Mouse (Mus musculus): Measurements from ENCODE around the gene Bpnt1. TPM values are rescaled to one million over a fixed set of nuclear protein-coding genes. Genes with fewer than 3 reads are reported as not detected.
"Not testable (repeated sequence)": the region's sequence is repeated elsewhere in the genome, so short reads cannot be mapped to it uniquely, and the experiment has no call there.

The Bpnt1 gene
- total and polyA plus RNA-seq, 2 experiments, result 80.5 to 86.5 TPM

DNA sequence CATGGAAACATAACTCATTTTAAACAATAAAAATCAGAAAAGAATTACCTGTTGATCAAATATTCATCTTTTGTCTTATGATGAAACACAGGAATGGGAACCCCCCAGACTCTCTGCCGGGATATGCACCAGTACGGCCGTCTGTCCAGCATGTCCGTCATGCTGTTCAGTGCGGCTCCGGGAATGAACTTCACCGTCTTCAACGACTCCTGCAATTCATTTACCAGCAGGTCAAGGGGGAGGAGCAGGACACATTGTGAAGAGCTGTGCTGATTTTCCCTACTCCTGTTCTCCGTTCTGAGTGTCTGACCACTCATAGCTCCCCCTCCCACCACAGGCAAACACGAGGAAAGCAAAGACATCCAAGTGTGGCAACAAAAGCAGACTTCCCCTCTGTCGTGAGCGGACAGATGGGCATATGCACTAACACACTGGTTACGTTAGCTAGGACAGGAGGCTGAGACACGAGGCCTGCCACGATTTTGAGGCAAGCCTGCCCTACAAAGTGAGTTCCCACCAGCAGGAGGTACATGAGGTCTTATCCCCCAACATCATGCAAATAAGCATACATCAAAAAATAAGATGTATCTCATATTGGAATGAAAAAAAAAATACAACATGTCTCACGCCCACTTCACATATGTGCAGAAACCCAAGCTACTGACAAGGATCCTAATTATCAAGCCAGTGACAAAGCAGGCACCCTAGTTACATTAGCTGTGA lies 15.9 kb upstream of the Bpnt1 start:
- TF ChIP-seq CTCF (IDR thresholded peaks at IDR 0.05; ENCODE audit: low read depth, low read length), result no peak
- TF ChIP-seq POLR2A (IDR thresholded peaks at IDR 0.05; ENCODE audit: extremely low read depth, insufficient read depth, low read length), result no peak
- H3K79me2 ChIP-seq (ENCODE audit: control insufficient read depth, insufficient read depth, low read length), result no peaks in the 10 kb centered on the region
- WGBS, result 90% methylated on average over 16 of the region's 16 CpGs
- H3K27me3 ChIP-seq (ENCODE audit: control insufficient read depth, insufficient read depth, low read length), result no peaks in the 10 kb centered on the region
- H3K4me1 ChIP-seq (ENCODE audit: control insufficient read depth, insufficient read depth, low read length), result no peaks in the 10 kb centered on the region
- H3K36me3 ChIP-seq (ENCODE audit: control insufficient read depth, insufficient read depth, low read length), result peaks cover 45% of the 10 kb centered on the region
- no peak for DNase-seq (ENCODE audit: extremely low read depth, low read depth, low spot score)
- H3K4me3 ChIP-seq (ENCODE audit: insufficient read depth, low read depth, low read length), result no peak overlapping the region
- H3K27ac ChIP-seq (replicated peaks; ENCODE audit: insufficient read depth, low read depth, low read length), result no peak overlapping the region
- no peak overlapping the region for H3K9ac ChIP-seq (ENCODE audit: low read depth, low read length)

DNA sequence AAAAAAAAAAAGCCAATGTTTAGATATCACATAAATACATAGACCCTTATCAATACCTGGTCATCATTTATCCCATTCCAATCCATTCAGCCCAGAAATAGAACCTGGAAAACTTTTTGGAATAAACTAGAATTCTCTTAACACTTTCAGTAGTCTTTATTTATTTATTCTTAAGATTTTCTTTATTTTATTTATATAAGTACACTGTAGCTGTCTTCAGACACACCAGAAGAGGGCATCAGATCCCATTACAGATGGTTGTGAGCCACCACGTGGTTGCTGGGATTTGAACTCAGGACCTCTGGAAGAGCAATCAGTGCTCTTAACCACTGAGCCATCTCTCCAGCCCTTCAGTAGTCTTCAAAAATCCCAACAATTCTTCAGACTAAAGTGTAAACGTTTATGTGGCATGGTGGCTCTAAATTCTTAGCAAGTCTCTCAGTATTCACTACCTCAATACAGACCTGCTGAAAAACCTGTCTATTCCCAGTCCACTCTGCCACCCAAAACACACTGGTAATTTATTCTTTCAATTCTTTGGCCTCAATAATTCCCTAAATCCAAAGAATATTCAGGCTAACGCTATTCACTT lies 4.1 kb upstream of the Bpnt1 start:
- not testable (repeated sequence) for H3K27me3 ChIP-seq (ENCODE audit: control insufficient read depth, insufficient read depth, low read length); H3K4me3 ChIP-seq (ENCODE audit: insufficient read depth, low read depth, low read length)
- 47% methylated on average over 3 of the region's 3 CpGs for WGBS

GRCm38 (mm10) chr1:185328721-185329610 lies 3.0 kb upstream of the Bpnt1 start, which contains the start of gene Iars2:
Gene Iars2, minus strand, starts transcription at chr1:185329396.
- under 1% methylated on average over 76 of the region's 76 CpGs for WGBS
- H3K4me3 ChIP-seq (ENCODE audit: insufficient read depth, low read depth, low read length), result peak within 1 kb of the TSS; percentile 97
- H3K27ac ChIP-seq (replicated peaks; ENCODE audit: insufficient read depth, low read depth, low read length), result peak within 1 kb of the TSS; percentile 88
- H3K79me2 ChIP-seq (ENCODE audit: control insufficient read depth, insufficient read depth, low read length), result no peaks in the 10 kb centered on the region; the same call in 1 of the 2 replicates
- DNase-seq (ENCODE audit: extremely low read depth, low read depth, low spot score), result peak; percentile 70
- H3K4me1 ChIP-seq (ENCODE audit: control insufficient read depth, insufficient read depth, low read length), result peaks cover 6% of the 10 kb centered on the region; the same call in 1 of the 2 replicates
- peak within 1 kb of the TSS; percentile 95 for H3K9ac ChIP-seq (ENCODE audit: low read depth, low read length)
- H3K27me3 ChIP-seq (ENCODE audit: control insufficient read depth, insufficient read depth, low read length), result no peaks in the 10 kb centered on the region
- TF ChIP-seq POLR2A (IDR thresholded peaks at IDR 0.05; ENCODE audit: extremely low read depth, insufficient read depth, low read length) (peak; percentile 55), CTCF (IDR thresholded peaks at IDR 0.05; ENCODE audit: low read depth, low read length) (no peak)
- peaks cover 28% of the 10 kb centered on the region for H3K36me3 ChIP-seq (ENCODE audit: control insufficient read depth, insufficient read depth, low read length)

More for the DNA sequence above, 4.1 kb upstream of the Bpnt1 start:
- not testable (repeated sequence) for H3K79me2 ChIP-seq (ENCODE audit: control insufficient read depth, insufficient read depth, low read length); DNase-seq (ENCODE audit: extremely low read depth, low read depth, low spot score); H3K9ac ChIP-seq (ENCODE audit: low read depth, low read length); H3K4me1 ChIP-seq (ENCODE audit: control insufficient read depth, insufficient read depth, low read length); H3K27ac ChIP-seq (replicated peaks; ENCODE audit: insufficient read depth, low read depth, low read length)
- peaks cover 39% of the 10 kb centered on the region for H3K36me3 ChIP-seq (ENCODE audit: control insufficient read depth, insufficient read depth, low read length)

DNA sequence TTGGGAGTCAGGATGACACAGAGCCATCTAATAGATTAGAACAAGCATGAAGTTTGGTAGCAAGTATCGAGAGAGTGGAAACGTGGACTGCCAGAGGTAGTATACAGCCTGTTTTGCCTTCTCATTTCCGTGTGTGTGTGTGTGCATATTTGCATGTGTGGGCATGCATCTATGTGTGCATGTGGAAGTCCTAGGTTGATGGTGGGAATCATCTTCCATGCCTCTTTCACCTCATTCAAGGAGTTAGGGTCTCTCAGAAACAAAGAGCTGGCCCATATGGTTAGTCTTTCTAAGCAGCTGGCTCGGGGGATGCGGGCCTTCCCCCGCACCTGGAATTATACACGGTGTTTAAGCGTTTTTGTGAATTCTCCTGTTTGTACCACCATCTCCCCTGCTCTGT lies 2.1 kb upstream of the Bpnt1 start:
- no peak for DNase-seq (ENCODE audit: extremely low read depth, low read depth, low spot score)
- Histone ChIP-seq H3K79me2 (ENCODE audit: control insufficient read depth, insufficient read depth, low read length) (peaks cover 8% of the 10 kb centered on the region; the same call in 1 of the 2 replicates), H3K4me1 (ENCODE audit: control insufficient read depth, insufficient read depth, low read length) (peaks cover 6% of the 10 kb centered on the region; the same call in 1 of the 2 replicates), H3K36me3 (ENCODE audit: control insufficient read depth, insufficient read depth, low read length) (peaks cover 21% of the 10 kb centered on the region), H3K9ac (ENCODE audit: low read depth, low read length) (no peak overlapping the region), H3K27ac (replicated peaks; ENCODE audit: insufficient read depth, low read depth, low read length) (no peak overlapping the region), H3K4me3 (ENCODE audit: insufficient read depth, low read depth, low read length) (no peak overlapping the region), H3K27me3 (ENCODE audit: control insufficient read depth, insufficient read depth, low read length) (no peaks in the 10 kb centered on the region)
- TF ChIP-seq POLR2A (IDR thresholded peaks at IDR 0.05; ENCODE audit: extremely low read depth, insufficient read depth, low read length), result no peak
- no peak for TF ChIP-seq CTCF (IDR thresholded peaks at IDR 0.05; ENCODE audit: low read depth, low read length)
- WGBS, result 94% methylated on average over 8 of the region's 8 CpGs

DNA sequence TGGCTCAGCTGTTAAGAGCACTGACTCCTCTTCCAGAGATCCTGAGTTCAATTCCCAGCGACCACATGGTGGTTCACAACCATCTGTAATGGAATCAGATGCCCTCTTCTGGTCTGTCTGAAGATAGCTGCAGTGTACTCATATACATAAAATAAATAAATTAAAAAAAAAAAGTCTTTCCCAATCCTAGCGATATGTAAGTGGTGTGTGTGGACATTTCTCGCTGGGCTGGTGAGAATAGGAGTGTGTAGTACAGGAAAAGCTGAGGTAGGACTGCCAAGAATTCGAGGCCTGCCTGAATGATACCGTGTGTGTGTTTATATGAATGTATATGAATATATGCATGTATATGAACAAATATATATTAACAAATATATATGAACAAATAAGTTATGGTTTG lies 585 bp upstream of the Bpnt1 start:
- Histone ChIP-seq H3K4me1 (ENCODE audit: control insufficient read depth, insufficient read depth, low read length) (peaks cover 6% of the 10 kb centered on the region; the same call in 1 of the 2 replicates), H3K9ac (ENCODE audit: low read depth, low read length) (no peak overlapping the region), H3K4me3 (ENCODE audit: insufficient read depth, low read depth, low read length) (no peak overlapping the region), H3K36me3 (ENCODE audit: control insufficient read depth, insufficient read depth, low read length) (peaks cover 9% of the 10 kb centered on the region), H3K79me2 (ENCODE audit: control insufficient read depth, insufficient read depth, low read length) (peaks cover 8% of the 10 kb centered on the region; the same call in 1 of the 2 replicates), H3K27ac (replicated peaks; ENCODE audit: insufficient read depth, low read depth, low read length) (no peak overlapping the region), H3K27me3 (ENCODE audit: control insufficient read depth, insufficient read depth, low read length) (no peaks in the 10 kb centered on the region)
- DNase-seq (ENCODE audit: extremely low read depth, low read depth, low spot score), result no peak
- WGBS, result 50% methylated on average over 5 of the region's 5 CpGs
- TF ChIP-seq POLR2A (IDR thresholded peaks at IDR 0.05; ENCODE audit: extremely low read depth, insufficient read depth, low read length), result no peak
- TF ChIP-seq CTCF (IDR thresholded peaks at IDR 0.05; ENCODE audit: low read depth, low read length), result no peak

Measured in liver, adult 2 months (tissue).